Mouse (Mus musculus) left cerebral cortex, adult 18-20 months (tissue): ENCODE measurements around the gene Vps37d. TPM values are rescaled to one million over a fixed set of nuclear protein-coding genes. Genes with fewer than 3 reads are reported as not detected.

Source experiments
- DNase-seq, 2 experiments: peaks; one replicate each; pipeline ENCODE4 v3.0.0; 2021 to 2022; ENCODE audit warnings: low spot score in 2 of 2, mixed read lengths in 1 of 2
- total RNA-seq, 2 experiments: library from RNA; stranded (reverse); gene quantifications; 2 replicates each; pipeline ENCODE4 v1.2.3; 2021

Gene Vps37d
- total RNA-seq, 2 experiments from 2014 or later: 30.8 to 32.9 TPM

DNA sequence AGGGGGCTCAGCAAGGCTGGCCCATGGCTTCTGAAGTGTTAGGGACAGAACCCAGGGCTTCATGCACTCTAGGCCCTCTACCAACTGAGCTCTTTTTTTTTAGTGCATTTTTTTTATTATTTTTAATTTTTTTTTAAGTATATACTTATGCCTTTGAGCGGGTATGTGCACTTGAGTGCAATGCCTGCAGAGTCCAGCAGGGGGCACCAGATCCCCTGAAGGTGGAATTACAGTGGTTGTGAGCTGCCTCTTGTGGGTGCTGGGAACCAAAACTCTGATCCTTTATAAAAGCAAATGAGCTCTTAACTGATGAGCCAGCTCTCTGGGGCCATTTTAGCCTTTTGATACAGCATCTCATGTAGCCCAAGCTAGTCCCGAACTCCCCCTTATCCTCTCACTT is 43.5 kb downstream of the Vps37d start:
- no peak for DNase-seq

DNA sequence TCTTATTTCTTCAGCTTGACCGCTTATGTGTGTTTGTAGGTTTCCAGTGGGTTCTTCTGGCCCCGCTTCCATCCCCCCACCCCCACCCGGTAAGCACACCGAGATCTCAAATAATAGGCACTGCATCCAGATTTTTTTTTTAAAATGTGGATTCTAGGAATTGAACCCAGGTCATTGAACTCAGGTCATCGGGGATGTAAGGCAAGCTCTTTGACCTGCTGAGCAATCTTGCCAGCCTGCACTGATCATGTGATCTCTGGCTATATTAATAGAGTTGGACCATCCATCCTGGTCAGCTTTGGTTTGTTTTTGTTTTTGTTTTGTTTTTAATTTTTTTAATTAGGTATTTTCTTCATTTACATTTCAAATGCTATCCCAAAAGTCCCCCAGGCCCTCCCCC is 45.5 kb downstream of the Vps37d start:
- DNase-seq: no peak

DNA sequence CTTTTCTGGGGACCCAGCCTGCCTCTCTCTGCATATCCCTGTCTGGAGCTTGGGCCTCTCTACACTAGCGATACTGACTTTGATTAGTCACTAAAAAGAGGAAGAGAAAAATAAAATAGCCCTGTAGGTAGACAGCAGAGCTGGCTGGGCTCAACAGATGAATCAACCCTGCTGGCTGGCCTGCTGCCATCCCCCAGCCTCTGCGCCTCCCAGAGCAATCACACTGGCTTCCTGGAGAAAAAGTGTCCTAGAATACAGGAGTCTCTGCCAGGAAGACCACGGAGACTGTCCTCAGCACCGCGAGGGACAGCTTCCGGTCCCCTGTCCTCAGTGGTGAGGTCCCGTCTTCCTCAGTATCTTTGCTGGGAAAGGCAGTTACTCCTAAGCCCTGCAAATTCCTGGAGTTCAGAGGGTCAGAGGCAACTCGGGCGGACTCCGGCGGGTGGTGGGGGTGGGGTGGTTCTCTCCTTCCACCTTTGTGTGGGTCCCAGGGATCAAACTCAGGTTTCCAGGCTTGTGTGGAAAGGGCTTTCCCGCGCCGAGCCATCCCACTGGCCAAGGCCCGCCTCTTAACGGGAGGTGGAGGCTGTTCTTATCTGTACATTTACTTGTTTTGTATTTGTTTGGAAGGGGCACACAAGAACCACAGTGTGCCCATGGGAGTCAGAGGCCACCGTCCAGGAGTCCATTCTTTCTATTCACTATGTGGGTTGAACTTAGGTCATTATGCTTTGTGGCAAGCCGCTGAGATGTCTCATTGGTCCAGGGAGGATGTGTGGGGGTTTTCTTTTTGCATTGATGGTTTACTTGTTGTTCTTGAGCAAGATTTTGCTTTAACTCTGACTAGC is 48.8 kb downstream of the Vps37d start:
- peak; percentile 80 to 87 for DNase-seq

DNA sequence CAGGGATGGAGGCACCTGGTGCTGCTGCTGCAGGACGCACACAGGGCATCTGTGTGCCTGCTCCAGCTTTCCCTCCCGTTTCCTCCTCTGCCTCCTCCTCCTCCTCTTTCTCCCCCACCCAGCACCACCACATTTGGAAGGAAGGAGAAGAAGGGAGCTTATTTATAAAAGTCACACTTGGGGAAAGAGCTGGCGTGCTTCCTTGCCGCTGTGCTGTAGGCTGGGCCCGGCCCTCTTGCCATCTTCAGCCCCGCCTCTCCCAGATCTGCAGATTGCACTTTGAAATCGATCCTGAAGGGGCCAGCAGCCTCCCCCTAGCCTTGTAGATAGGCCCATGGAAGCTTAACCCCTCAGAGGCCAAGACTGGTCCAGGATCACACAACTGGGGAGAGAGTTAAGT is 52.2 kb downstream of the Vps37d start:
- peak; percentile 58 to 72 for DNase-seq

DNA sequence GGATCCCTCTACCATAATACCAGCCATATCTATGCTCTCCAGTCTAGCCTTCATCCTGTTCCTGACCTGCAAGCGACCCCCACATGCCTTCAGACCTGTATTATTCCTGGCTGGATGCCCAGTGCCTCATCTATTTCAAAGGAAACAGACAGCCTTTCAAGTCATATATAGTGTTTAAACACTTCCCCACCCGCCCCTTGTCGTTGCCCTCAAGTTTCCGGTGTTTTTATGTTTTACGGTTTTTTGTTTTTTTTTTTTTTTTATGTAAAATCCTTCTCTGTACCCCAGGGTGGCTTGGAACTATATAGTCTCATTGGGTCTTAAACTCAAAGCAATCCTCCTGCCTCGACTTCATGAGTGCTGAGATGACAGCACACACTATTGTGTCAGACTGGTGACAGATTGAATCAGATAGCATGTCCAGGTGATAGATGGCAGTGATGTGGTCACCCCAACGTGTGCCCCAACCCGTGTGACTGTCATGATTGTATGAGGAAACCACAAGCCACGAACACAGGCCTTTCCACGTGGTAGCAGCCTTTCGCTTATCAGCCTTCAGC is 53.3 kb downstream of the Vps37d start:
- DNase-seq: no peak

DNA sequence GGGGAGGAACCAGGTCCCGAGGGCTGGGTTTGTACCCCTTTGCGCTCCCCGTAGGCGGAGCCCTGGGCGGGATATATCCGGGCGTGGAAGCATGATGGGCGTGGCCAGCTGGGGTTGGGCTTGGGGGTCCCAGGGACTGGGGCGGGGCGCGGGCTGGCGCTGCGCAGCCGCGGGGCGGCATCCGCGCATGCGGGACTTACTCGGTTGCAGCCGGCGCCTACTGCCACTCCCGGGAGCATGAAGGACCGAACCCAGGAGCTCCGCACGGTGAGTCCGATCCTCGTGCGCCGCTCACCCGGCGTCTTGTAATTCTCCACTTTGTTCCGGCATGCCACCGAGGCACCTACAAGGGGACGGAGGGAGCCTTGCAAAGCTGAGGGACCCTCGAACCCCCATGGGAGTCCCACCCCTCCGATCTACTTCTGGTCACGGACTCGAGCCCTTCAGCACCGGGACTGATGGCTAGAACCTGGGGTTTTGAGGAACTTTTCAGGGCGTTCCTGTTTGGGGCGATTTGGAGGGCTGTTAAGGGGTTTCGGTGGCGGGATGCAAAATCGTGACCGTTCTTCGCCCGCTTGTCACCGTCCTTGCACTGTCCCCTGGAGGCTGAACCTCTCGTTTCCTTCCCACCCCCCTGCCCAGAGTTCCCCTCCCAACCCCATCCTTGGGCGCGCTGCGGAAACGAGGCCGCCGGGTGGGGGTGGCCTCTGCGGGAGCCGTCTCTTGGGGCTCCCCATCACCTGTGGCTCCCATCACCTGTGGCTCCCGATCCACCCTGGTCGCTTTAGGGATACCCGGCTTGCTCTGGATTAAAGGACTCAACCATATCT is 54.5 kb downstream of the Vps37d start, which contains the start of gene Stx1a:
TSS of gene Stx1a (plus strand) at position 139 of the 830 bp plus-strand sequence.
- DNase-seq: peak; percentile 79 to 90

Other genes with a start within 250 kb of the Vps37d start
- not detected for gene Tmem270, start 171.5 kb downstream of the Vps37d start, total RNA-seq
- not detected for gene Cldn13, start 162.7 kb downstream of the Vps37d start, total RNA-seq
- 1 to 10 TPM; 7.4 to 9.7 TPM for gene Mettl27, start 145.9 kb downstream of the Vps37d start, total RNA-seq
- gene Cldn4, start 131.3 kb downstream of the Vps37d start, total RNA-seq: not detected
- under 1 TPM in 1 of 2 experiments, not detected in 1; 0.49 TPM for gene Cldn3, start 92.1 kb downstream of the Vps37d start, total RNA-seq
- 10 to 100 TPM; 34.3 to 38.1 TPM for gene Abhd11, start 69.1 kb downstream of the Vps37d start, total RNA-seq
- gene Stx1a, start 54.8 kb downstream of the Vps37d start, total RNA-seq: 100 to 1,000 TPM; 309 to 311 TPM
- 10 to 100 TPM; 40.6 to 44.5 TPM for gene Dnajc30, start 14.1 kb downstream of the Vps37d start, total RNA-seq
- gene Bud23, start 13.3 kb downstream of the Vps37d start, total RNA-seq: 10 to 100 TPM; 43.9 to 54.1 TPM
- gene Mlxipl, start 11.6 kb upstream of the Vps37d start, total RNA-seq: 1 to 10 TPM; 3.2 to 4.4 TPM
- 10 to 100 TPM; 24.9 to 26.9 TPM for gene Tbl2, start 71.4 kb upstream of the Vps37d start, total RNA-seq
- 10 to 100 TPM; 56.0 to 57.9 TPM for gene Bcl7b, start 90.0 kb upstream of the Vps37d start, total RNA-seq
- 10 to 100 TPM; 78.1 to 79.2 TPM for gene Baz1b, start 109.0 kb upstream of the Vps37d start, total RNA-seq
- 1 to 10 TPM; 5.4 to 6.0 TPM for gene Fzd9, start 173.0 kb upstream of the Vps37d start, total RNA-seq